Mouse (Mus musculus) CH12.LX (cell line): ENCODE data around the gene Mcoln1. TPM values are rescaled to one million over a fixed set of nuclear protein-coding genes. Genes with fewer than 3 reads are reported as not detected.

Source experiments
- DNase-seq: peaks from one replicate; pipeline ENCODE4 v3.0.0-alpha.2; 2013; ENCODE audit errors: extremely low read depth
- H3K27ac ChIP-seq: 2 replicates; pipeline ENCODE4 v1.5.1; 2012; ENCODE audit warnings: low read depth, mild to moderate bottlenecking, control low read depth, moderate library complexity; ENCODE audit not compliant: insufficient read depth
- H3K27me3 ChIP-seq: replicated peaks from 2 replicates; pipeline ENCODE3; 2012; ENCODE audit warnings: inconsistent platforms
- H3K36me3 ChIP-seq, 2 experiments: replicated peaks in 1 of 2; 2 replicates each; pipeline versions ENCODE3 to v1.6.1; 2012; ENCODE audit warnings: inconsistent platforms in 1 of 2, low read length in 1 of 2, mild to moderate bottlenecking in 1 of 2, mixed read lengths in 1 of 2, moderate library complexity in 1 of 2; ENCODE audit not compliant: control insufficient read depth in 1 of 2, insufficient read depth in 1 of 2
- H3K4me1 ChIP-seq, 2 experiments: 2 replicates each; pipeline ENCODE4 v1.6.1; 2012; ENCODE audit warnings: inconsistent platforms in 1 of 2, moderate library complexity in 1 of 2; ENCODE audit not compliant: insufficient read depth in 2 of 2, control insufficient read depth in 1 of 2
- H3K4me2 ChIP-seq: 2 replicates; pipeline ENCODE4 v1.6.1; 2012; ENCODE audit warnings: low read depth, mild to moderate bottlenecking, control low read depth; ENCODE audit not compliant: poor library complexity, insufficient read depth, severe bottlenecking
- H3K4me3 ChIP-seq, 3 experiments: fragments of 150-350 bp in 1 of 3; sonication (generic) in 1 of 3; replicated peaks in 1 of 3; 2 replicates each; pipeline versions ENCODE3 to v1.5.1; 2011 to 2012; ENCODE audit warnings: low read depth in 2 of 3, low read length in 2 of 3, mild to moderate bottlenecking in 2 of 3, moderate library complexity in 2 of 3, control low read depth in 1 of 3, improper control_type of control experiment in 1 of 3, inconsistent platforms in 1 of 3, mixed read lengths in 1 of 3; ENCODE audit not compliant: poor library complexity in 1 of 3
- H3K79me2 ChIP-seq: replicated peaks from 2 replicates; pipeline ENCODE4 v1.6.1; 2012; ENCODE audit warnings: mild to moderate bottlenecking, moderate library complexity; ENCODE audit not compliant: control insufficient read depth, poor library complexity, insufficient read depth, severe bottlenecking; ENCODE audit errors: extremely low read depth
- H3K9ac ChIP-seq: 2 replicates; pipeline ENCODE4 v1.6.1; 2012; ENCODE audit warnings: low read depth, mild to moderate bottlenecking, control low read depth, moderate library complexity; ENCODE audit not compliant: insufficient read depth
- H3K9me3 ChIP-seq: replicated peaks from 2 replicates; pipeline ENCODE3; 2012; ENCODE audit warnings: low read length, inconsistent platforms, mixed read lengths
- BHLHE40 ChIP-seq: IDR thresholded peaks from 2 replicates; pipeline ENCODE4 v1.6.1; 2011; ENCODE audit warnings: mild to moderate bottlenecking, low read depth, low read length, improper control_type of control experiment
- E2F4 ChIP-seq: IDR thresholded peaks from 2 replicates; pipeline ENCODE4 v1.6.1; 2011; ENCODE audit warnings: low read depth, low read length, improper control_type of control experiment; ENCODE audit not compliant: insufficient replicate concordance
- ELF1 ChIP-seq: IDR thresholded peaks from 2 replicates; pipeline ENCODE4 v1.6.1; 2014; ENCODE audit warnings: low read depth, mild to moderate bottlenecking, inconsistent platforms, low read length, improper control_type of control experiment
- GABPA ChIP-seq: IDR thresholded peaks from 2 replicates; pipeline ENCODE4 v1.6.1; 2012; ENCODE audit warnings: low read depth, low read length, improper control_type of control experiment, inconsistent platforms; ENCODE audit not compliant: insufficient replicate concordance
- JUND ChIP-seq: conservative IDR thresholded peaks from 2 replicates; pipeline ENCODE4 v1.6.1; 2011; ENCODE audit warnings: low read depth, low read length, improper control_type of control experiment
- KAT2A ChIP-seq: IDR thresholded peaks from 2 replicates; pipeline ENCODE4 v1.6.1; 2012; ENCODE audit warnings: low read length, improper control_type of control experiment, inconsistent platforms; ENCODE audit not compliant: insufficient replicate concordance
- NRF1 ChIP-seq: IDR thresholded peaks from 2 replicates; pipeline ENCODE4 v1.6.1; 2014; ENCODE audit warnings: low read depth, mild to moderate bottlenecking, inconsistent platforms, low read length, improper control_type of control experiment, moderate library complexity
- POLR2AphosphoS2 ChIP-seq: IDR thresholded peaks from 2 replicates; pipeline ENCODE4 v1.6.1; 2011; ENCODE audit warnings: low read depth, low read length, improper control_type of control experiment
- TCF12 ChIP-seq: IDR thresholded peaks from 2 replicates; pipeline ENCODE4 v1.6.1; 2014; ENCODE audit warnings: low read depth, mild to moderate bottlenecking, inconsistent platforms, low read length, improper control_type of control experiment
- ZC3H11A ChIP-seq: IDR thresholded peaks from 2 replicates; pipeline ENCODE4 v1.6.1; 2012; ENCODE audit warnings: low read depth, mild to moderate bottlenecking, inconsistent platforms, low read length, improper control_type of control experiment
- ZKSCAN1 ChIP-seq: IDR thresholded peaks from 2 replicates; pipeline ENCODE4 v1.6.1; 2012; ENCODE audit warnings: low read depth, inconsistent platforms, low read length, improper control_type of control experiment, borderline replicate concordance
- ZNF384 ChIP-seq: IDR thresholded peaks from 2 replicates; pipeline ENCODE4 v1.6.1; 2012; ENCODE audit warnings: low read depth, low read length, improper control_type of control experiment, inconsistent platforms
- dilution Hi-C: fragments of 300-500 bp; cut with MboI; formaldehyde crosslinking; loops from 2 replicates; pipeline ENCODE4 v1.14.3; 2020; ENCODE audit warnings: low sequenced_read_pairs; ENCODE audit not compliant: extremely low pct_unique_long_range_greater_than_20kb, extremely low pct_ligation_motif_present
- in situ Hi-C: fragments of 300-500 bp; cut with MboI; formaldehyde crosslinking; loops from 3 replicates; pipeline ENCODE4 v1.14.3; 2019; ENCODE audit warnings: low sequenced_read_pairs, low pct_ligation_motif_present, low pct_unique_long_range_greater_than_20kb, mixed read lengths
- polyA plus RNA-seq: library from polyadenylated mRNA; unstranded; fragments of >175 nt; gene quantifications from 2 replicates; pipeline ENCODE4 v1.2.1, GENCODE M21; 2012; ENCODE audit warnings: low read depth; ENCODE audit not compliant: insufficient read length
- total RNA-seq, 2 experiments: library from RNA; depleted of rRNA; stranded (reverse); fragments of 300-350 nt in 1 of 2; fragments of >200 nt in 1 of 2; gene quantifications; 2 replicates each; pipeline ENCODE4 v1.2.3; 2012 to 2014

The Mcoln1 gene
- total and polyA plus RNA-seq, 3 experiments = 13.0 to 28.0 (median 20.5) TPM

GRCm38 (mm10) chr8:3517117-3517495, 16.8 kb downstream of the Mcoln1 start:
- Histone ChIP-seq H3K27me3 (no peaks in the 10 kb centered on the region), H3K79me2 (peaks cover 3% of the 10 kb centered on the region; the same call in 1 of the 2 replicates), H3K4me1 (peaks cover 2 to 15% of the 10 kb centered on the region in 2 experiments; a peak in 2 of 4 replicates), H3K4me3 (peak overlapping the region; percentile 86 to 93 (median 88)), H3K27ac (peak overlapping the region; percentile 2; the same call in 1 of the 2 replicates), H3K9ac (peak overlapping the region; percentile 75), H3K4me2 (peak overlapping the region; percentile 49), H3K9me3 (no peaks in the 10 kb centered on the region), H3K36me3 (peaks cover 38 to 58% of the 10 kb centered on the region in 2 experiments)
- in situ Hi-C loops = no loop called here
- no peak for TF ChIP-seq ZNF384
- TF ChIP-seq ZC3H11A = no peak
- peak; percentile 6; the same call in 1 of the 2 replicates for TF ChIP-seq ELF1
- TF ChIP-seq TCF12 = no peak
- no peak for TF ChIP-seq JUND
- no peak for TF ChIP-seq KAT2A
- peak; percentile 11 for DNase-seq
- dilution Hi-C loops = no loop called here

GRCm38 (mm10) chr8:3522007-3522697, 21.9 kb downstream of the Mcoln1 start:
- Histone ChIP-seq H3K79me2 (peaks cover 3% of the 10 kb centered on the region; the same call in 1 of the 2 replicates), H3K9ac (no peak overlapping the region), H3K4me1 (peaks cover 2 to 10% of the 10 kb centered on the region in 2 experiments; a peak in 1 of 4 replicates), H3K36me3 (peaks cover 55 to 74% of the 10 kb centered on the region in 2 experiments), H3K27me3 (no peaks in the 10 kb centered on the region), H3K27ac (no peak overlapping the region), H3K4me3 (no peak overlapping the region), H3K9me3 (no peaks in the 10 kb centered on the region), H3K4me2 (no peak overlapping the region)
- dilution Hi-C loops = no loop called here
- no peak for DNase-seq
- in situ Hi-C loops = no loop called here
- no peak for TF ChIP-seq NRF1
- TF ChIP-seq BHLHE40 = no peak
- no peak for TF ChIP-seq JUND
- TF ChIP-seq ELF1 = no peak

- Histone ChIP-seq H3K27ac (no peak overlapping the region), H3K36me3 (peaks cover 53 to 92% of the 10 kb centered on the region in 2 experiments)
- TF ChIP-seq GABPA (no peak), ZKSCAN1 (no peak), E2F4 (no peak), POLR2AphosphoS2 (no peak)
- TF ChIP-seq, all 38 proteins: peak for 0
- DNase-seq = no peak
- dilution Hi-C loops (no loop called here), in situ Hi-C loops (no loop called here)
- Histone ChIP-seq H3K4me2 (no peak overlapping the region), H3K9me3 (no peaks in the 10 kb centered on the region), H3K4me3 (no peak overlapping the region), H3K9ac (no peak overlapping the region), H3K79me2 (no peaks in the 10 kb centered on the region), H3K4me1 (peaks cover 0 to 5% of the 10 kb centered on the region in 2 experiments; a peak in 2 of 4 replicates), H3K27me3 (no peaks in the 10 kb centered on the region)
Measured at GRCm38 (mm10) chr8:3530816-3531215, 30.6 kb downstream of the Mcoln1 start.
